Mouse (Mus musculus): Measurements from ENCODE around the gene Gramd4.

Gene Gramd4

DNA sequence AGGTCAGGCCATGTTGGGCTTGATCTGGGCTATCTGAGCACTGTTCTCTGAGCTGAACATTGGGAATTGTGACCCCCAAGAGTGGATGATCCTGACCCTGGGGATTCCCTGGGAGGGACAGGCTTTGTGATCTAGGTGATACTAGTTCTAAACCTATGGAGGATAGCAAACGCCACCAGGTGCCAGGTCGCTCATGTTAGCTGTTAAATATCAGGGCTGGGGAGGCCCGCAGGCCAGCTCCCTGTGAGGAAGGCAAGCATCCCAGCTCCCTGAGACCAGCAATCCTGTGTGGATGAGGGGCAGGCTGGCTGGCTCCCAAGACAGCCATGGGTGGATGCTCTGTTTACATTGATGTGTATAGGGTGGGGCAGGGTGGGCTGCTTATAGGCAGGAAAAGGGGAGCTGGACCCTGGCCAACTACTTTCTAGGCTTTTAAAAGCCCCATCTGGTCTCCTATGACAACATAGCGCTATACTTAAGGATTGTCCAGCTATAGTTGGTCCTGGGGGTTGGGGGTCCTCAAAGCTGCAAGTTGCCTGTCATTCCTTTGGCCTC lies 10.5 kb downstream of the Gramd4 start:
- ATAC-seq (ENCODE audit: insufficient number of reproducible peaks, low FRiP score, low TSS enrichment) = no peak

- ATAC-seq (ENCODE audit: insufficient number of reproducible peaks, low FRiP score, low TSS enrichment) = peak; percentile 27; the same call in 1 of the 2 replicates
Observed at GRCm38 (mm10) chr15:86069011-86069791, 11.7 kb downstream of the Gramd4 start.

DNA sequence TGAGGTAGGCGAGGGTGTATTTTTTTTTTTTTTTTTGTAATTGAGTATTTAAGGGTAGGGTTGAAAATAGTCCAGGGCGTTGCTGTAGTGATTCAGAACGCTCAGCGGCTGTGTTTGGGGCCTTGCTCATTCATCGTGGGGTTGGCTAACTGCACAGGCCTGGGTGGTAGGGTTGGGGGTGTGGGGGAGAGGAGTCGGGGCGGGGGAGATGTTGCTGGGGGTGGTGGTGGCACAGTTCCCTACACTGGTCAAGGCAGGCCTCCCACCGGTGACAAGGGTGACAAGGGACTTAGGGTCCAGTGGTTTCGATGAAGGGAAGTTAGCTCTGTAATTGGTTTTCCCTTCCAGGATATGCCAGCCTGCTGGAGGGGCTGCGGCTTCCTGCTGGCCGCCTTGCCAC lies 12.9 kb downstream of the Gramd4 start:
- ATAC-seq (ENCODE audit: insufficient number of reproducible peaks, low FRiP score, low TSS enrichment) = no peak

DNA sequence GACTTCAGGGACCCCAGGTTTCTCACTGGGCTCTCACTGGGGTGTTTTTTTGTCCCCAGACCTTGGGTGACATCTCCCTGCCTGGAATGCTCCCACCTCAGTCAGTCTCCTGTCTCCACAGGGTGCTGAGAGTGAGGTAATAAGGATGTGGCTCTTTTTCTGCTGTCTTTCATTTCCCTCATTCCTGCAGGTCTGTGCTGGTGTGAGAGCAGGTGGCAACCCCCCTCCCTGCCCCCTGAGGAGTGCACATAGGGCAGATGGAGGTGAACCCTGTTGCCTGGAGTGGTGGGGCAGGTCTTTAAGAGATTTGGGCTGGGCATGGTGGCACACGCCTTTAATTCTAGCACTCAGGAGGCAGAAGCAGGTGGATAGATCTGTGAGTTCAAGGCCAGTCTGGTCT lies 13.7 kb downstream of the Gramd4 start:
- no peak for ATAC-seq (ENCODE audit: insufficient number of reproducible peaks, low FRiP score, low TSS enrichment)

DNA sequence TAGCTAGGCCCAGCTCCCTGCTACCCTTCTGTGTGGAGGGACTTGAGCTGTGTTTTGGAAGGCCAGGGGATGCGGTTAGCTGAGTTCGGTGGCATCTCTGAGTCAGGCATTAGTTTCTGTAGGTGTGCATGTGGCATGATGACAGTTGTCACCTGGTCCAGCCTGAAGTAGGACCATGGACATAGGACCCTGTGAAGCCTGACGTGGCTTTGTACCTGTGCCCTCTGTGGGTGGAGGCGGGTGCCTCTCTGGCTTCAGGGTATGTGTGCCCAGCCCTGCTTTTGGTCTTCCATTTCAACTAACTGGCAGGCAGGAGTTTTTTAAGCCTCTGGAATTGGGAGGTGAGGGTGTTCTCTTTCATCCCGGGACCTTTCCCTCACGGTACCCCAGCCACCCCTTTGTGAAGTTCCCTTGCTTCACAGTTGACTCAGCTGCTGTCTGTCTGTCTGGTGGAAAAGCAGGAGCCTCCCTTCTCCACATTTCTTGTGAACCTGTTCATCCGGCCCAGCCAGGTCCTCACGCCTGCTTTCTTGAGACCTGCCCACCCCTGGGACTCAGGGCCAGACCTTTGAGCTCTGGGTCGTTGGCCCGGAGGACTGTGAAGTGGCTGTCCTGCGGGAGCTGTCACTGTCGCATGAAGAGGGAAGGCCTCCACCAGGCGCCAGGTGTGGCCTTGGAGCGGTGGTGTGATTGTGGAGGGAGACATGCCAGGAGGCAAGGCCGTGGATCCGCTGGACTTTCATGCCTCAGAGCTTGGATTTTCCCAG lies 16.9 kb downstream of the Gramd4 start:
- no peak for ATAC-seq (ENCODE audit: insufficient number of reproducible peaks, low FRiP score, low TSS enrichment)

- ATAC-seq (ENCODE audit: insufficient number of reproducible peaks, low FRiP score, low TSS enrichment) = no peak
Observed at GRCm38 (mm10) chr15:86075305-86076047, 18.0 kb downstream of the Gramd4 start.

DNA sequence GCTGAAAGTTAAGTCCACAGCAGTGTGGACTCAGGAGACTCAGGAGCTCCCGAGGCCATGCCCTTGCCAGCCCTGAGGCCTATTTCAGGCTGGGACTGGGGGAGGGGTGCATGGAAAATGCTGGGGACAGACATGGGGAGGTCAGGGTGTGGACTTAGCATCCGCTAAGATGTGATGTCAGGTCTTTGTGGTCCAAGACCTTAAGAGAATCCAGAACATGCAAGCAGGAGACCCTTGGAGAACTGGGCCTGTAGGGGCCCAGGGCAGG lies 18.5 kb downstream of the Gramd4 start:
- ATAC-seq (ENCODE audit: insufficient number of reproducible peaks, low FRiP score, low TSS enrichment) = no peak

GRCm38 (mm10) chr15:86076378-86076777 lies 18.9 kb downstream of the Gramd4 start:
- no peak for ATAC-seq (ENCODE audit: insufficient number of reproducible peaks, low FRiP score, low TSS enrichment)

- no peak for ATAC-seq (ENCODE audit: insufficient number of reproducible peaks, low FRiP score, low TSS enrichment)
Observed at GRCm38 (mm10) chr15:86077934-86078333, 20.4 kb downstream of the Gramd4 start.

- no peak for ATAC-seq (ENCODE audit: insufficient number of reproducible peaks, low FRiP score, low TSS enrichment)
Observed at GRCm38 (mm10) chr15:86078481-86079216, 21.2 kb downstream of the Gramd4 start.

- no peak for ATAC-seq (ENCODE audit: insufficient number of reproducible peaks, low FRiP score, low TSS enrichment)
Observed at GRCm38 (mm10) chr15:86079467-86079866, 22.0 kb downstream of the Gramd4 start.

- ATAC-seq (ENCODE audit: insufficient number of reproducible peaks, low FRiP score, low TSS enrichment) = no peak
Observed at GRCm38 (mm10) chr15:86079876-86080275, 22.4 kb downstream of the Gramd4 start.

DNA sequence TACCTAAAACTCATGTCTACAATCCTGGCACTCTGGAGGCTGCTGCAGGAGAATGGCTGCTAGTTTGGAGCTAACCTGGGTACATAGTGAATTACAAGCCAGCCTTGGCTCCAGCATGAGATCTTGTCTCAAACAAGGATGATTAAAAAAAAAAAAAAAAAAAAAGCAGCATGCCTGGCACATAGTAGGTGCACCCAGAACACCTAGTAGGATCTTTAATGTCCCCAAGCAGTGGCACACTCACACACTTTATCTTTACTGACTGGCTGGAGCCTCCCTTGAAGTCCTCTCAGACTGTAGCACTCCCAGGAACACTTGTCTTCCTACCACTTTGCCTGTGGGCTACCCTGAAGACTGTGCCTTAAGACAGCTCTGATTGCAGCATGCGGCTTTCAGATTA lies 22.9 kb downstream of the Gramd4 start:
- no peak for ATAC-seq (ENCODE audit: insufficient number of reproducible peaks, low FRiP score, low TSS enrichment)

DNA sequence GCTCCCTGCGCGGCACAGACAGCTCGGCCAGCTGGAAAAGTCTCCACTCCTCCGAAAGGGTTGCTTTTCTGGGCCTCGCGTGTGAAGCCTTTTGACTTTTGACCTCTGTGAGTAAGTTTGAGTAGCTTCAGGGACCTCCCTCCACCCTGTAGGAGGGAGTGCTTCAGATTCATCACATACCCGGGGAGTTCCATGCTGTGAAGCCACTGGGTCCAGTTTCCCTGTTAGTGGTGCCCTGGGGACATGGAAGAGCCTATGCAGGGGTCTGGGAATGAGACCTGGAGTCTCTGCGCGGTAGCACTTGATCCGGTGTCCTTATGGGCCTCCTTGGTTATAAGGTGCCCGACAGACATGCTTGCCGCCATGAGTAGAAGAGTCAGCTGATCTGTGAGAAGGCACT lies 24.2 kb downstream of the Gramd4 start:
- ATAC-seq (ENCODE audit: insufficient number of reproducible peaks, low FRiP score, low TSS enrichment) = no peak

GRCm38 (mm10) chr15:86082551-86082961 lies 25.1 kb downstream of the Gramd4 start:
- peak; percentile 74 for ATAC-seq (ENCODE audit: insufficient number of reproducible peaks, low FRiP score, low TSS enrichment)

- no peak for ATAC-seq (ENCODE audit: insufficient number of reproducible peaks, low FRiP score, low TSS enrichment)
Observed at GRCm38 (mm10) chr15:86083261-86083741, 25.8 kb downstream of the Gramd4 start.

GRCm38 (mm10) chr15:86085301-86086225 lies 28.1 kb downstream of the Gramd4 start:
- ATAC-seq (ENCODE audit: insufficient number of reproducible peaks, low FRiP score, low TSS enrichment) = no peak

DNA sequence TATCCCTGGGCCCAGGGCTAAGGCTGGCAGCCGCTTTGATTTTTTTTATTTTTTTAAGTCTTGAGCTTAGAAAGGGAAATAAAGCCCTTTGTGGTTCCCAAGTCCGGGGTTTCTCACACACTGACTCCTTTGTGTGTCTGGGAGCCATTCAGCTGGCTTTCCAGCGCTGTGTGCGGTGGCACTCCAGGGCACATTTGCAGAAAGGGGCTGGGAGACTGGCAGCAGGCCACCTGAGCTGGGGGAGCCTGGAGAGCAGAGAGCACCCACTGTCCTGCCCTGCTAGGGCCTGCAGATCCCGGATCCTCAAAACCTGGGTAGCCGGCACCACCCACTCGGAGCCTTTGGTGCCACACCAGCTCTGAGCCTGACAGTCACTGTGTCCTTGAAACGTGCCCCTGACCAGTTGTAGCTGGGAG lies 28.8 kb downstream of the Gramd4 start:
- ATAC-seq (ENCODE audit: insufficient number of reproducible peaks, low FRiP score, low TSS enrichment) = no peak

- ATAC-seq (ENCODE audit: insufficient number of reproducible peaks, low FRiP score, low TSS enrichment) = no peak
Observed at GRCm38 (mm10) chr15:86087591-86088149, 30.2 kb downstream of the Gramd4 start.
